Mouse (Mus musculus): Measurements from ENCODE around the gene Celf2.

The Celf2 gene

DNA sequence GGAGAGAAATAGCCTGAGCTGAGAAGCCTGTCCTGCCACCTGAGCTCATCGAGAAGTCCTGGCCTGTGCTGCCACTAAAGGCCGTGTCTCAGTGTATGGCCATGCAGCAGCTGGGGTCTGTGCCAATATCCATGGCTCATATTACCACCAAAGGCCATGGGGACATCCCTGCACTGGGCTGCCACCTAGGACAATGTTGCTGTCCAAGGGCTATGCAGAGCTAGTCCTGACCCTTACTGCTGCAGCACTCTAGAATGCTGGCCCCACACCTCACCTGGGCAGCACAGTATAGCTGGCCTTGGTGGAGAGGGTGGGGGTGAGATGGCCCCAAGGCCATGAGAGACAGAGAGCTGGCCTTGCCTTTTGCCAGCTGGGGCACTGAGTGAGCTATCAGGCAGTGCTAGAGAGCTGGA lies 780.5 kb downstream of the Celf2 start:
- DNase-seq (ENCODE audit: low spot score) = no peak

DNA sequence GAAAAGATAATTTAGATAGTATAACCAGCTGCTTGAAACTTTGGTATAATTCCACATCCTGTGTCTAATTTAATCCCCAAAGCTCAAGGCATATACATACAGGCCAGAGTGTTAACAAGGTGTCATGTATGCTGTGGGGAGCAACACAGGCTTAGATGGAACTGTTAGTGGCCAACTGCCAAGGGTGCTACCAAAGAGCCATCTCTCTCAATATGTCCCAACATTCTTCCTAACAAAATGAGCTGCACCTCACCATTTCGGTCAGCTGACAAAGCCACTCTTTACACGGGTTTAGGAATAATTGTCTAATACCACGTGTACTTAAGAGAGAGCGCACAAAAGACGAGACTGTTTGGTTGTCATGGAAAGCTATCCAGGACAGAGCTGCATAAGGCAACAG lies 782.0 kb downstream of the Celf2 start:
- no peak for DNase-seq (ENCODE audit: low spot score)

DNA sequence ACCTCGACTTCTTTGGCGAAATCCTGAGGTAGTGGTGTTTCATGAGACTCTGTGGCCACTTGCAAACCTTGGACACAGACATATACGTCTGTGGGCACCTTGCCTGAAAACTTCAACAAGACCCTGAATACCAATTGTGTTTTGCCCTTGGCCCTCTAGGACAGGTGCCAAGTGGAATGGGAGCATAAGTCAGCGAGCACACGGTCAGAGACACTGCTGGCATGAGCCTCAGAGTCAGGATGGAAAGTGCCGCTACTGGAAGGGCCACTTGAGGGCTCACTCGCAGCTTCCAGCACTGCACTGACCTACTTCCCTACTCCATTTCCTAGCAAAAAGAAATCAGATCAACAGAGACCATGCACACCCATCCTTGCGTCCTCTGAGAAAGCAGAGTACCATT lies 783.3 kb downstream of the Celf2 start:
- no peak for DNase-seq (ENCODE audit: low spot score)

DNA sequence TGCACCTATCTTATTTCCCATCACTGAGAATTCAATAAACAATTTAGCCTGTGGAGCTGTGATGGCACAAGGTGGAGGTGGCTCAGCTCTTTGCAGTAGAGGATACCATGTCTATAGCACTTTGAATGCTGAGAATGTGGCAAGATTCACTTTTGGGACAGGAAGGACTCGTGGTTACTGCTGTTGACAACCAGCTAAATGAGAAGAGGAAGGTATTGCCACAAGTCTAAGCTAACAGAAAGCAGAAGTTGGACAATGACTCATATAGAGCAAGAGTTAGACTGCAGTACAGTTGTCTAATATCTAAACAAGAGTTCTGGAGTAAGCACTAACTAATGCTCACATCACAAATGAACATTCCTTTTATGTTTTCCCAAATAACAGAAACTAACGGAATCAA lies 785.8 kb downstream of the Celf2 start:
- no peak for DNase-seq (ENCODE audit: low spot score)

DNA sequence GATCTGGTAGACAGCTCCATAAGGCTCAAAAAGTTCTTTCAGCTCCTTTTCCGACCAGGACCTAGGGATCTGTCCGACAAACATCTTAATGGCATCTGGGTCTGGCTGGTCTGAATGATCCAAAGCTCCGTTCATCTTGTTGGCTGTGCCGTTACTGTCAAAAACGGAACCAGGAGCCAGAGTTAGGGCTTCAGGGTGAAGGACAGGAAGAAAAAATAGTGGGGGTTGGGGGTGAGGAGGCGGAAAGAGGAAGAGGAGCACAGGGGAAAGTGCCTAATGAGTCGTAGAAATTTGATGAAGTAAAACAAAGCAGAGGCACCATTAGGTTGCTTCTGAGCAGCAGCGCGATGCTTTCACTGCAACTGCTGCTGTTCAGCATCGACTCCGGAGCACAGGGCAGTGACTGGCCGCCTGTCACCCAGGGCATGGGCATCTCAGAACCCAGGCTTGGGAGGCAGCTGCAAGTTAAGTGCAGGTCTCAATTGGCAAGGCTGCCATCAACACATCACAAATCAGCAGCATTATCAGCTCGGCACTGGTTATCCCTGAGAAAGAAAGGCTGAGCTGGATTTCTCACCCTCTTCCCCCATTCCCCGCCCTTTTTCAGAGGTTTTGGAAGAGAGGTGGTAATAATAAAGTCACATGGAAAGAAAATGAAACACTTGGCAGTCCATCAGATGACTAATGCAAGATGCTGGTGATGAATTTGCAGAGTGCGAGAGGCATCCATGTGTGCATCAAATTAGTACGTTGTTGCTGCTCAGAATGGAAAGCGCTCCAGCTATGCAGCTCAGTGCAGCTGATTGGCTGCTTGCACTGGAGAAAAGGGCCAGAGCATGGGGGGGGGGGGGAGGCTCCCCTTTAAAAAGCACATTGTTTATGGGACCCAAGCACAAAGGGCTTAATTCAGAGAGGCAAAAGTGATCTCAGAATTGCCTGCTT lies 787.6 kb downstream of the Celf2 start:
- DNase-seq (ENCODE audit: low spot score) = peak; percentile 67

DNA sequence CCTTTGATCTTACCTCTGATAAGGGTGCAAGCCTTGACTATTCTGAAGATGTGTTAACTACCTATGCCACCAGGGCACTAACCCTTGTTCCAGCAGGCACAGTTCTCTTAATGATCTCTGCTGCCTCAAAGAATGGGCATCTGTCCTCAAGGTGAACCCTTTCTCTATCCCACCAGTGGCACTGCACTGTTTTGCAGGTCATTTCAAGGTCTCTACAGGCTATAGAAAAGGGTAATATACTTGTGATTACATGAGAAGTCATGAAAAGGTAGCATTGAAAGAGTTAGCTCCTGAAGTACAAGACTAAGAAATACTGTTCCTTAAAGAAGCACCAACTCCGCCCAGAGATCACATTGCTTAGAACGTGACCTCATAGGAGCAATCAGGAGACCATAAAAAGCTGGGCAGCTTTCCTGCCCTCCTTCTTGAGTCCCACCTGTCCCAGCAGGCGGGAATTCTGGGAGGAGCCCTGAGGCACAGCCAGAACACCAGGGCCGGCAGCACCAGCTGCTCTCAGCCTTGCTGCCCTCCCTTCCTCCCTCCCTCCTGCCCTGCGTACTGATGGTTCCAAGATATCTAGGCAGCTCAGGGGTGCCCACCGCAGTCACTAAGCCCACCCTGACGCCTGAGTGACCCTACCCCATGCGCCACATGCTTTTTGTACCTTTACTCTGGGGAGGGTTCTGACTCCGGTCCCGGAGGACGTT lies 788.5 kb downstream of the Celf2 start:
- peak; percentile 59 for DNase-seq (ENCODE audit: low spot score)

DNA sequence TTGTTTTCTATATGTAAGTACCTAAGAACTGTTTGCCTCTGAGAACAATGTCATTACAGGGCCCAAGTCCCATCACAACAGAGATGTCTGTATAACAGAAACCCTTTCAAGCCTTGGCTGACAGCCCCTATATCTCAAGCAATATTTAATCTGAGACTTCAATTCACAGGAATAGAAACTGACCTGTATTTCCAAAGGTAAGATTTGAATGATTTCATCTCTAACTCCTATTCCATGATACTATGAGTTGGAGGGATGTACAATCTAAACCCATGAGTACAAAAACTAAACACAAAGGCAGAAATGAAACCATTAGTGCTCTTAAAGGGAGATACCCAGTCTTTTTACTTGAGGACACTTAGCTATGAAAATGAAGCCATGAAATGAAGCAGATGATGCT lies 790.5 kb downstream of the Celf2 start:
- DNase-seq (ENCODE audit: low spot score) = no peak

DNA sequence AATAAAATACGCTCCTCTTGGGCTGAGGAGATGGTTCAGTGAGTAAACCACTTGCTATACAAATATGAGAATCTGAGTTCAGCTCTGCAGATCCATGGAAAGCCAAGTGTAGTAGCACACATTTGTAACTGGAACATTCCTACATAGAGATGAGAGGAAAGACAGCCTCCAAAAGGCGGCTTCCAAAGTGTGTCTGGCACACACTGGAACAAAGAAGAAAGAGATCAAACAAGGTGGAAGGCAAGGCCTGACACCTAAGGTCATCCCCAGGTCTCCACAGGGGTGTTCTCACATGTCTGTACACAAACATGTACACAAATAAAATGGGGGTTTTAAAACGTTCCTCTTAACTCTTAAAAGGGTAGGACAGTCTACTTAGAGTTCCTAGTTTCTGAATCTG lies 791.4 kb downstream of the Celf2 start:
- DNase-seq (ENCODE audit: low spot score) = no peak

DNA sequence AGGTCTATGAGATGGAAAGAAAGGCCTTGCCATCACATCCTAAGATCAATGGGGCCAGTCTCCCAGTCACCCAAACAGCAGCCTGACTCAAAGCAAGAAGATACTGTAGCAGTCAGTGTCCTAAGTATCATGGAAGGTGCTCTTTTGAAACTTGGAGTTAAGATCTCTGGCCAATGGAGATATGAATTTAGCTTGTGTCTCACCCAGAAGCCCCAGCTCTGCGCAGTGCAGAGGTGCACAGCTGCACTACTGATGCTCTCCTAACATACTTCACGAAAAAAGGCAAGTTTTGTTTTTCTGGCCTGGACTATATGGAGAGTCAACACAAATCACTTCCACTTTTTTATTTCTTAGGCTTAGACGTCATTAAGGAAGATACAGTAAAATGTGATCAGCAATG lies 793.8 kb downstream of the Celf2 start:
- DNase-seq (ENCODE audit: low spot score) = no peak

DNA sequence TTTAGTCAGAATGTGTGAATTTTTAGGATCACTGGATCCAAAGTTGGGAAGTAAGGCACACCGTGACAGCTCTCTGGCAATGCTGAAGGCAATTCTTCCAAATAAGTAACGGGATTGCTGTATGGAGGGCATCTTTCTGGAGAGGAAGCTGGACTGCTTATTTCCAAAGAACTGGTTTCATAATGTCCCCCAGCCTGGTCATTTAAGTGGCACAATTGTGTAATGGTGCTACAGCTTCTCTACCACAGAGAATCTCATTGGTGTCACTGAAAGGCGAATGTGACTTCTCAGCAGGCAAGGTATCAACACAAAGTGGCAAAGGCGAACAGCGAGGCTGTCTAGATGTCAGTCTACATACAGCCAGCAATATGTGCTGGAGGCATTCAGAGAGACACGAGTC lies 795.8 kb downstream of the Celf2 start:
- DNase-seq (ENCODE audit: low spot score) = no peak

DNA sequence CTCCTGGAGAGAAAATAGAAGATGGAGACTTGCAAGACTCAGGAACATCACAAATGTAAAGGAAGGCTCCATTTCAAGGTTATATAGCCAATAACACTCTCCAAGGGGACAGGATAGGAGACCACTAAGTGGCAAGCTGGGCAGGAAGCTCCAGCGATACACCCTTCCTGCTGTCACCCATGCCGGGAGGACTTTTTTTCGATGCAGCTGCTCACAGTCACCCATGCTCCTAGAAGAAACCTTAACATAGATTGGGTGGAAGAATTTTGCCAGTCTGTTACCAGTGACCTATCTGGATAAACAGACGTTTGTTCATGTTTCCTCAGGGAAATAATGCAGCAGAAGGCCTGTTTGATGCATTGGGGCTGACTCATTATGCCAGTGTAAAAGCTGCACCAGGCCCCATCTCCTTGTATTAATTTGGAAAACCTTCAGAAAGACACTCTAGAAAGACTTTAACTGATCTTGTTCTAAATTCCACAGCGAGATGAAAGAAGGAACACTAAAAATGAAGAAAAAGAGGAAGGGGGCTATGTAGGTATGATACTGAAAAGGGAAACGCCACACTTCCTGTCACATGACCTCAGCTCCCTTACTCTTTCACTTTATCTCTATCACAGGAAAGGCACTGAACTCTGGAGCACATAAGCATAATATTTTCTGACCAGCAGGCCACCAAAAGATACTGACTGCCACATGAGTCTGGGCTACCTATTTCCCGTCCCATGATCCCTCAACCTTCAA lies 798.5 kb downstream of the Celf2 start:
- no peak for DNase-seq (ENCODE audit: low spot score)

DNA sequence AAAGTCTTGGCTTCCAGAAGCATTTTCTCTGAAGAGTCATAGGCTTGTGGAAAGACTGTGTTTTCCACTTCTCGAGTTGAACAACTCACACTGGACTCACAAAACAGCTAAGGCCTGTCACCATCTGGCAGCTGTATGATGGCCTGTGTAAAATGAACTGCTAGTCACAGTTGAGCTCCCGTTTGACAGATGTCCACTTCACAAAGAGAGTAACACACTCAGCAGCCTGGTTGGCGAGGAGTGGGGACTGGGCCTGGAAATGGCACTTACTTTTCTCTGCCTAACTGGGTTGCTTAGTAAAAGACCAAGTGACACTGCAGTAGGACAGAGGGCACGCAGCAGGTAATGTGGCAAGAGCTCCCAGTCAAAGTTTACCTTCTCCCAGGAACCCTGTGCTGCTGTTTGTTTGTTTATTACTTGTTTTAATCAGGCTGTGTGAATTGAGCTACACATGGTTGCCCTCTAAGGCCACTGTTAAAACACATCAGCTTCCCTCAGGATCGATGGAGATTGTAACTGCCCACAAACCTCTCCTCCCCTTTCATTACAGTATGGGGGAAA lies 801.3 kb downstream of the Celf2 start:
- DNase-seq (ENCODE audit: low spot score) = peak; percentile 32

DNA sequence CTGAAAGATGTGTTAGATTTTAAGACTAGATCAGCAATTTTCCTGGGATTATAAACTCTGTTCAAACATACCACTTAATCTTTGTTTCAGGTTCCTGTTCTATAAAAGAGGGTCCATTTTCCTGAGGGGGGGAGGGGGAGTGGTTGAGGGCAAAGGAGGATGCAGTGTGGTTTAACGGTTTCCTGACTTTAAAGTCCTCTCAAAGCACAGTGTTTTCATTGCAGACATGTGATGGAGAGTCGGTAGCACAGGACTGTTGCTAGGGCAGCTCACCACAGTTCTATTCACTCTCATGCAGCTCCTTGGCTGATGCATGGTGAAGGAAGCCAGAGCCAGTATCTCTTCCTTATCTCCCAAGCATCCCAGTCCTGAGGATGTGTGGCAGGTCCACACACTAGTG lies 802.1 kb downstream of the Celf2 start:
- no peak for DNase-seq (ENCODE audit: low spot score)

DNA sequence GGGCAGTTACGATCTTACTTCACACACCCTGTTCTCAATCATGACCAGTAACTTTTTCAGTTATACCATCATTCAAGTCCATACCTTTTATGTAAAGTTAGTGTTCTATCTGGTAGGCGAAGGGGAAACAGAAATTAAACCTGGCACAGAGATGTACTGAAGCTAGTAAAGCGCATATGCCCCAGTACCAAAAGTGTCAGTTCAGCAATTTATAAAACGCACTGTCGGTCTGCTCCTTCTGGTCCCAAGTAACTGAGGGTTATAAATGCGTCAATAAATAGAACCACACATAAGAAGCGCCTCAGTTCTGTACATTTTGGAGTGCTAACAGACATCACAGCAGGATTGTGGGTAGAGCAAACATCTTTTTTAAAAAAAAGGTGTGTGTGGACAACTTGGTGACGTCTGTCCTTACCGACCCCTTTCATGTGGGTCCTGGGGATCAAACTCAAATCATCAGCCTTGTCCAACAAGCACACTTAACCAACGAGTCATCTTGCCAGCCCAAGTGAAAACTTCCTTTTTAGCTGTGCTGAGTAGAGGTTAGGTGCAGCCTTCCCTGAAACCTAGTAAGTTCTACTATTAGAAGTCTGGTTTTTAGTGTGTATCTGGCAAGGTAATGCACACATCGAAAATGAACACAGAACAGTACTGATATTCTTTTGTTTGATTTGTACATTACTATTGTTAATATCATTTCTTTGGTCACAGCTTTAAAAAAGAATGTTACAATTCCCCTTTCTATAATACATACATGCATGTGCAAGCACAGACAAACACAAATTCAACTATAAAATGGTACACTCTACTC lies 803.2 kb downstream of the Celf2 start:
- DNase-seq (ENCODE audit: low spot score) = no peak

DNA sequence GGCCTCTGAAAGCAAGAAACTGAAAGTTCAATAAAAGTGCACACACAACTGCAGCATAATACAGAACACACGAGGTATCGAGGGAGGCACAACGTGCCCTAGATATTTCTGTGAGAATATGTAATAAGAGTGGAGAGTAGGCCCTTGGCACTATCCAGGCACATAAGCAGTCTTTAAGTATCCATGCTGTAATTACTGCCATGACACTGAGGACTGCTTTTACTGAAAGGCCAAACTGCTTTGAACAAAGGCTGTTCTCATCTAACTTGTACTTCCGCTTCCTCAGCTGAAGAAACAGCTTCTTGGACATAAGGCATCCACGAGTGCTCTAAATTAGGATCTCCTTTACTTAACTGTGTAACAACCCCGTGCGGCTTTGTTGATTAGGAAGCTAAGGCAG lies 803.9 kb downstream of the Celf2 start:
- no peak for DNase-seq (ENCODE audit: low spot score)

DNA sequence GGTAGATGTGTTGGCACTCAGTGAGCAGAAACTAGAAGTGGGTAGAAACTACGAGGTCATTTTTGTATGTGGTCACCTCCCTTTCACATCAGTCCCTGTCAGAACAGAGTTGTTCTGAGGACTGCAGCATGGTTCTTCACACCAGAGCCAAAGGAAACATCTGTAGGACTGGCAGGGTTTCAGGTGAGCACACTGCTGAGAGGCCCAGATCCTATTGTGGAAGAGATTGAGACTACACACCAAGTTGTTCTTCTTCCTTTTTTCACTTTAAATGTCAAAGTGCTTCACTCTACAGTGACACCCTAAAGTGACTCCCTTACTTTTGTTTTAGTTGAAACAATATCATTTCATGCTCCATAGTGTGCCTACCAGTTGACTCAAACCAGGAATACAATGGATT lies 804.6 kb downstream of the Celf2 start:
- no peak for DNase-seq (ENCODE audit: low spot score)

DNA sequence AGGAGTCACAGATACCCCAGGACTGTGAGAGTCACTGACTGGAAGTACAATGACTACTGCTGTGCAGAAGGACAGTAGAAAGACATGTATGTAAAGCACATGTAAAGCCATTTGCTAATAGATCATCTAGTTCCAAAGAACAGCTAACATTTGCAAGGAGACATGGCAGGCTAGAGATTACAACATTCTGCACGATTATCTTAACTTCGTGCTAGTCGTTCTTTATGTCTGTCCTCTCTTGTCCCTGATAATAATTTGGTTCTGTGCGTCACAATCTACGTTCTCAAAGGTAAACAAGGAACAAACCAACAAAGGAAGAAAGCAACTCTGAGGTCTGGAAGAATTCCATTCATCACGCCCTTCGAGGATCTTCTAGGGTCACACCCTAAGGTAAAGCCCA lies 805.0 kb downstream of the Celf2 start:
- no peak for DNase-seq (ENCODE audit: low spot score)

DNA sequence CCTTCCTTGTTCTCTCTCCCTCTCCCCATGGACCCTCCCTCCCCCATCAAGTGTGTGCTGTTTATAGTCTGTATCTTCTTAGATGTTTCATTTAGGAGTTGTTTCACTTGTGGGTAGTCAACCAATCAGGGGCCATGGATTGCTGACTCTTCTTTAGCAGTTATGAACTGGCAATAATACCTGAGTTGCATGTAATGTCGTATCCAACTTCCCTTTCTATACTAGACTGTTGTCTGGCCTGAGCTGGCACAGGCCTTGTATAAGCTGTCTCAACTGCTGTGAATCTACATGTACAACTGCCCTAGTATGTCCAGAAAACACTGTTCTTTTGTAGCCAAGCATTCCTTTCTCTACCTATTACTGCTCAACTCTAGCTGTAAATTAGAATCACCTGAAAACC lies 813.0 kb downstream of the Celf2 start:
- DNase-seq (ENCODE audit: low spot score) = no peak

DNA sequence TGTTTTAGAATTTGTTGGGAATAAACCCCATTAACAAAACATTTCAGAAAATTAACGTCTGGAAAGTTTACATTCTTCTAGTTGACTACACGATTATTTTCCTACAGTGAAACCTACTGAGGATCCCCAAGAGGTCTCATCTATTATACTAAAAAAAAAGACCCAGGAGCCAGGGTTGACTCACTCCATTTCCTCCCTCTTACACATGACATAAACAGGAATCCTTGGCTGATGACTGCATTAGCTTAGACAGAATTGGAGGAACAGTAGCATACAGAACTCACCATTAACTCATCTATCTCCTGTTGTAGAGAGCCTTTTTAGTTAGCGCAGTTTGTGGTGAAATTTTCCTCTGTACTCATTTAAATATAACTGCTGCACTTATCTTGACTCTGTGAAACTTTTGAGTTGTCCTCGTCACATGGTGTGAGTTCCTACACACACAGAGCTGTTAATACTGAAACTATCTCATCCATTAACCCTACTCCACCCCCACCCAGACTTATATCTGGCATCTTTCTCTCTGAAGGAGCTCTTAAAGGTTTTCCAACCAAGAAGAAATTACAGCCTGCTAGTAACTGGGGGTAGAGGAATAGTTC lies 813.9 kb downstream of the Celf2 start:
- no peak for DNase-seq (ENCODE audit: low spot score)

DNA sequence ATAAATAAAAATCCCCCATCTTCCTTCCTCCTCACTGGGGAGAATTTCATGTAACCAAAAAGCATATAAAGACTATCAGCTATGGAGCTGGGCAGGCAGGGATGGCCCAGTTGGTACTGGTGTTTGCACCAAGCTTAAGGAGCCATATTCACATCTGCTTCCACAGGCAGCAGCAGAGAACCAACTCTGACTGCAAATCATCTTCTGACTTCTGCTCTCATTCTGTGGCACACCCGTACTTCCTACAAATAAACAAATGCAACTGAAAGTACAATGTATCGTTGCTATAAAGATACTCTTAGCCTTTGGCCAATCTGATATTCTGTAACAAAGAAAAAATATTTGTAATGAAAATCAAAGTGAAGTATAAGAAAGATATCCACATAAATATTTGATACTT lies 819.7 kb downstream of the Celf2 start:
- DNase-seq (ENCODE audit: low spot score) = no peak

DNA sequence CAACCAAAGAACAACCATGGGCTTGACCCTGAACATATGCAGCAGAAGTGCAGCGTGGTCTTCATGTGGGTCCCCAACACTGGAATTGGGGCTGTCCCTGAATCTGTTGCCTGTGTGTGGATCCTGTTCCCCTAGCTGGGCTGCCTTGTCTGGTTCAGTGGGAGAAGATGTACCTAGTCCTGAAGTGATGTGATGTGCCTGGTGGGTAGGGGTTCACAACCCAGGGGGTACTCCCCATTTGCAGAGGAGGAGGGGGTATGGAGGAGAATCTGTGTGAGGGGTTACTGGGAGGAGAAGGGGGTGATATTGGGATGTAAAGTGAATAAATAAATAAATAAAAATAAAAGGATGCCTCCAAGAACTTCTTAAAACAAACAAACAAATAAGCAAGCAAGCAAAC lies 831.1 kb downstream of the Celf2 start:
- DNase-seq (ENCODE audit: low spot score) = no peak
